Mouse (Mus musculus) layer of hippocampus, adult 9-11 months (tissue): ENCODE results near the gene BC005624.

Experiments
- DNase-seq: peaks from one replicate; pipeline ENCODE4 v3.0.0; 2022

BC005624 gene

GRCm38 (mm10) chr2:30981790-30982513 is at the start of gene BC005624, which contains the start of gene Usp20:
Gene BC005624 (minus strand): TSS chr2:30982201.
Gene Usp20 (plus strand): TSS chr2:30982279.
- DNase-seq: peak; percentile 100

- no peak for DNase-seq
Measured at GRCm38 (mm10) chr2:31026642-31027041, 44.6 kb upstream of the BC005624 start.

GRCm38 (mm10) chr2:31025458-31025857 is 43.5 kb upstream of the BC005624 start:
- DNase-seq: no peak

- peak; percentile 53 for DNase-seq
Measured at GRCm38 (mm10) chr2:31024618-31025370, 42.8 kb upstream of the BC005624 start.

- no peak for DNase-seq
Measured at GRCm38 (mm10) chr2:31023940-31024339, 41.9 kb upstream of the BC005624 start.

GRCm38 (mm10) chr2:31020202-31020601 is 38.2 kb upstream of the BC005624 start:
- DNase-seq: no peak

GRCm38 (mm10) chr2:31019011-31019410 is 37.0 kb upstream of the BC005624 start:
- DNase-seq: no peak

GRCm38 (mm10) chr2:31018519-31018918 is 36.5 kb upstream of the BC005624 start:
- no peak for DNase-seq

GRCm38 (mm10) chr2:31017625-31018317 is 35.8 kb upstream of the BC005624 start:
- DNase-seq: no peak

- DNase-seq: no peak
Measured at GRCm38 (mm10) chr2:31013371-31014120, 31.5 kb upstream of the BC005624 start.

GRCm38 (mm10) chr2:31007208-31007607 is 25.2 kb upstream of the BC005624 start:
- DNase-seq: no peak

GRCm38 (mm10) chr2:31006434-31006833 is 24.4 kb upstream of the BC005624 start:
- no peak for DNase-seq

- DNase-seq: no peak
Measured at GRCm38 (mm10) chr2:31005453-31005852, 23.5 kb upstream of the BC005624 start.

- DNase-seq: peak; percentile 66
Measured at GRCm38 (mm10) chr2:31002857-31003256, 20.9 kb upstream of the BC005624 start.

GRCm38 (mm10) chr2:30998443-30999260 is 16.7 kb upstream of the BC005624 start:
- no peak for DNase-seq

GRCm38 (mm10) chr2:30995432-30995996 is 13.5 kb upstream of the BC005624 start:
- DNase-seq: no peak

- DNase-seq: no peak
Measured at GRCm38 (mm10) chr2:30994853-30995252, 12.9 kb upstream of the BC005624 start.

- no peak for DNase-seq
Measured at GRCm38 (mm10) chr2:30990221-30990620, 8.2 kb upstream of the BC005624 start.

GRCm38 (mm10) chr2:30985111-30986020 is 3.4 kb upstream of the BC005624 start:
- DNase-seq: peak; percentile 46

GRCm38 (mm10) chr2:30983024-30983423 is 1.0 kb upstream of the BC005624 start:
- DNase-seq: no peak
